Mouse (Mus musculus): ENCODE results near the gene Dnajc4. TPM values are rescaled to one million over a fixed set of nuclear protein-coding genes. Genes with fewer than 3 reads are reported as not detected.

The Dnajc4 gene
- total RNA-seq, 2 experiments from 2014 or later: 14.0 to 17.7 TPM

DNA sequence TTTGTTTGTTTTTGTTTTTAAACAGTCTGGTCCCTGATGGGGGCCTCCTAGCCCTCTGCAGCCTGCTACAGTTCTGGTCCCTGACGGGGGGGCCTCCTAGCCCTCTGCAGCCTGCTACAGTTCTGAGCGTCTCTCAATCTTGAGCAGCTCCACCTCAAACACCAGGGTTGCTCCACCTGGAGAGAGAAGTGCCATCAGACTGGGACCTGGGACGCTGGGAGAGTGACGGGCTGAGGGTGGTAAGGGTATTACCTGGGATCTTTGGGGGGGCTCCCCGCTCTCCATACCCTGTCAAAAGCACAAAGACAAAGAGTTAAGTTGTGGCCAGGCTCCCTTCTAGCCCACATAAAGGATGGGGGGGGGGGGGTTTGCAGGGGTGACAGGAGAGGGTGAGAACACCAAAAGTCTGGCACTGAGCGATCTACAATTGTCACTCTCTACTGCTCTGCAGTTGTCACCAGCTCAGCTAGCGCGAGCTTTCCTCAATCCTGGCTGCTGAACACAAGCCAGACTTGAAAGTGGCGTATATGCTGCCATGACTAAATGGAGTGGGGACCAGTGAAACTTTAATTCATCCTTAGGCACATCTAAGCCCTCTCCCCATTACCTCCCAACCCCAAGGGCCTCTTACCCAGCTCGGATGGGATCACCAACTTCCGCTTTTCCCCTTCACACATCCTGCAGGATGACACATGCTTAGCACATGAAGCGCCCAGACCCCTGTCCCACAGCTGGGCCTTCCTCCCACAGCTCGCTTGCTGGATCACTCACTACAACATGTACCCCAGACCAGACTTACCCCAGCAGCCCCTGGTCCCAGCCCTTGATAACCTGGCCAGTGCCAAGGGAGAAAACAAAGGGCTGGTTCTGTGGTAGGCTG lies 14.4 kb downstream of the Dnajc4 start:
- intact Hi-C loops (cut with DNase I): no loop called here
- DNase-seq: no peak

DNA sequence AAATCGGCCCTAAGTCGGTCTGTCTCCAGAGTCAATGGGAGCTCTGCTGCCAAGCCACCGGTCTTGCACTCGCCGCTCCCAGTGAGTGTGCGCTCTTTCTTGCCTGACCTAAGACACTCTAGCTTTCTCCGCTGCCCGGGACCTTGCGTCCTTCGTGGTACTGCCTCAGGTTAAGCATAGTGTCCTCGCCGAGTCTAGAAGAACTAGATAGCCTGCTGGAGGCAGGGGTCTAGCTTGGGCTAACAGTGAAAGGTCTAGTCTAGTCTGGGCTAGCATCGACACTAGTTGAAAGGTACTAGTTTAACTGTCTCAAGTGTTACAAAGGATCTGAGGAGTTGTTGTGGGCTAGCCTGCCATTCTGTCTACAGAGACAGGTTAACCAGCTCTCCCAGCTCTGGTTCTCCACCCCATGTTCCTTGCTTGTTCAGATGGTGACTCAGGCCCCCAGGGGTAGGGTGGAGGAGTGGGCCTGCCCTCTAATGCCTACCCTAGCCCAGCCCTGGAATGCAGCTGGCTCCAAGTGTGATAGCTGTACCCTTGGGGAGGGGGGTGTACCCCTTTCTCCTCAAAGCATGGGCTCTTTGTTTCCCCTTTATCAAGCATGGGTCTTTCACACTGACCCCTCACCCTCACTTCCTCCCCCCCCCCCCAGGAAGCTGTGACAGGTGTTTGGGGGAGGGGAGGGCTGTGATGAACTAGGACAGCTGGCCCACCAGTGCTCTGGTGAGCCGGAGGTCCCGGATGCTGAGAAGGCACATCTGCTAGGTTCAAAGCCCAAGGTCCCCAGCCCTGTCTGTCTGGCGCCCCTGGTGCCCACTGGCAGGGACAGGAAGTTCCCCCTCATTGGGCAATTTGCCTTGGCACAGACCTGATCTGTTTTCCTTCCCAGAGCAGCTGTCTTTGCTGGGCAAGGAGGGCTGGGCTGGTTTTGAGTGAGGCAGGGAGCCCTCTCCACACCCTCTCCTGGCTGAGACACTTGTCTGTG lies 16.5 kb downstream of the Dnajc4 start, which contains the start of gene Plcb3:
Gene Plcb3, minus strand, starts transcription at position 934 of the 985 bp plus-strand sequence.
- peak; percentile 95 for DNase-seq
- intact Hi-C loops (cut with DNase I): no loop called here

DNA sequence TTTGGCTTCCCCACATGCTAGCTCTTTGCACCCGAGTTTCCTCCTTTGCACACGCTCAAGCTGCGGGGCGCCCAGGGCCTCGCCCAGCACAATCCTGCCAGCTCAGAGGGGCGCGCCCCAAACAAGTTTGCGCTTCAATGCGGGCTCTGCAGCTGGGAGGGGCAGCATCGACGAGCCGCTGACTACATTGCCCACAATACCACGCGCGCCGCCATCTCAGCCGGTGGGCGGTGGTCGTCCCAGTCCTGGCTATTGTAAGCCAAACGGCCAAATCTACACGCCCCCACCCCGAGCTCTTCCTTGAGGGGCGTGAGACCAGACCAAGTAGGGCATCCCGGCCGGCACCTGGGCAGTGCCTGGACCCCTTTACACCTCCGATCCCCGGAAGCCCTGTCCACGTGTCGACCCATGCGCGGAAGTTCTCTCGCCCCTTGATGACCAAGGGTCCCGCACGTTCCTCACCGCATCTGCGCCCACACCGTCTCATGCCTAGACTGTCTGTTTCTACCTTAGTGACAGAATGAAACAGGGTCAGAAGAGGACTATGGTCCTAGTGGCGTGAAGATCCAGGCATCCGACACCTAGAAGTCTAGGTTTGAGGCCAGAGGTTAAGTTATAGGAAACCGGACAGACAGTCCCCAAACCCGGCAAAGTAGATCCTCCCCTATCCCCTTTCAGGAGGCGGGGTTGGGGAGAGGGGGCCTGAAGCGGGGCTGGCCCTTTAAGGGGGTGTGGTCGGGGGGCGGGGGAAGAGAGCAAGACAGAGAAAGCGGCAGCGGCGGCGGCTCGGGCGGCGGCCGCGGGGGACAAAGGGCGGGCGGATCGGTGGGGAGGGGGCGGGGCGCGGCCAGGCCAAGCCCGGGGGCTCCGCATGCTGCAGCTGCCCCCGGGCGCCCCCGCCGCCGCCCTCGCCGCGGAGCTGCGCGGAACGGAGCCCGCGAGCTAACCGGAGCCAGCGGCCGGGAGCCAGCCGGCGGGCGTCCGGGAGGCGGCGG lies 17.9 kb downstream of the Dnajc4 start, which contains the start of gene Ppp1r14b:
Gene Ppp1r14b, plus strand, starts transcription at position 758 of the 995 bp plus-strand sequence.
- DNase-seq: peak; percentile 94
- intact Hi-C loops (cut with DNase I): no loop called here

DNA sequence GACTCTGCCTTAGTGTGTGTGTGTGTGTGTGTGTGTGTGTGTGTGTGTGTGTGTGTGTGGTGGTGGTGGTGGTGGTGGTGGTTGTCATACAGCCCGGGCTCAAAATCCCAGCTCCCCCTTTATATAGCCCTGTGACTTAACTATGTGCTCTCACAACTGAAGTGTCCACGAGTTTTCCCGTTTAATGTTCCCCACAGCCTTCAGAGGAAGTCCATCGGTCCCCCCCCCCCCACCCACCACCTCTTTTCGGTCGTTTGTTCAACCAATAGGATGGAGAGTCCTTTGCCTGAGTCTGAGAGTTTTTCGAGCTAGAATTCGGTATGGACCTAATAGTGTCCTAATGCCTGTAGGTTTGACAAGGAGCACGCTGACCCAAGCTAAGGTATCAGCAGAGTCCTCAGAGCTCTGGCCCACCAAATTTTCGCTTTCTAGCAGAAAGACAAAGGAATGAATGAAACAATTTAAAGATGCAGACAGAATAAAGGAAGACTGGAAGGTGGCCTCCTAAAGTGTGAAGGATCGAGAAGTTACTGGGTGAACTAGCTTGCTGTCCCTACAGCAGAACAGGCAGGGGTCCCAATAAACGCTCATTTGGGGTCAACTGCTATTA lies 18.7 kb downstream of the Dnajc4 start:
- DNase-seq: no peak
- intact Hi-C loops (cut with DNase I): no loop called here

DNA sequence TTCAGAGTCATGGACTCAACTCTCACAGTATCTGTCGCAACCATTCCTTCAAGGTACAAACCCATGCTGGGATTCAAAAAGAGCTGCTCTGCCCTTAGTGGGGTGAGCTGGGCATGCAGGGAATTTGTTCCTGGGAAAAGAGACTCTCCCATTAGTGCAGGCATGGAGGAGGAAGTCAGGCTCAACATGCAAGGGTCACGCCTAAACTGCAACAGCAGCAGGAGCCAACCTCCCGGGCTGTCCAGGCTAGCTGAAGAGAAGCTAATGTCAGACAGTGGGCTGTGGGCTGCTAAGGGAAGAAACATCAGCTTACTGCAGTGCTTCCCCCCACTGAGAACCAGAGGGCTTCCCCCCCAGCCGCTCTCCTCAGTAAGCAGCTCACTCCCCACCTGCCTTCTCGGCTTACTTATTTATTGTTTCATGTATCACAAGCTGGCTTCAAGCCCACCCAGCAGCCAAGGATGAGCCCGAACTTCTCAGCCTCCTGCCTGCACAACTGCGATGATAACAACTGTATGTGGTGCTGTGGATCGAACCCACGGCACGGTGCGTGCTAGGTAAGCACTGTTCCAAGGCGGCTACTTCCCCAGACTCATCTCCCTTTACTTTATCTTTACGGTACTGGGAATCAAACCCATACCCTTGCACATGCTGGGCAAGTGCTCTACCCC lies 20.0 kb downstream of the Dnajc4 start:
- intact Hi-C loops (cut with DNase I): no loop called here

DNA sequence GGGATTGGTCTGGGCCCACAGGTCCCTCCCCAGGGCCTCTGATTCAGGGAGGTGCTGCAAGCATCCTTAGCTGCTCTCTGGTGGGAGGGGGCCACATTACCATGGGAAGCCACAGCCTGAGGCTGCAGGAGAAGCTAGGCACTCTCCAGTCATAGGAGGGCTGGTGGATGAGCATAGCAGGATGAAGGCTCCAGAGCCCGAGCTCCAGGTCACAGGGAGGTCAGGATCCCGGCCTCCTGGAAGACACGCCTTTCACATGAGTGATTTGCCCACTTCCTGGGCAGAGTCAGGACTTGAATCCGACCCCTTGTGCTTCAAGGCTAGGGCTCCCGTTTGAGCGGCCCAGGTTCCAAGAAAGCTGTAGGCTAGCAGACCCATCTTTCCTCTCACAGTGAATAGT lies 20.7 kb downstream of the Dnajc4 start:
- DNase-seq: no peak
- intact Hi-C loops (cut with DNase I): no loop called here

More for the DNA sequence above, 20.0 kb downstream of the Dnajc4 start:
- DNase-seq: no peak

DNA sequence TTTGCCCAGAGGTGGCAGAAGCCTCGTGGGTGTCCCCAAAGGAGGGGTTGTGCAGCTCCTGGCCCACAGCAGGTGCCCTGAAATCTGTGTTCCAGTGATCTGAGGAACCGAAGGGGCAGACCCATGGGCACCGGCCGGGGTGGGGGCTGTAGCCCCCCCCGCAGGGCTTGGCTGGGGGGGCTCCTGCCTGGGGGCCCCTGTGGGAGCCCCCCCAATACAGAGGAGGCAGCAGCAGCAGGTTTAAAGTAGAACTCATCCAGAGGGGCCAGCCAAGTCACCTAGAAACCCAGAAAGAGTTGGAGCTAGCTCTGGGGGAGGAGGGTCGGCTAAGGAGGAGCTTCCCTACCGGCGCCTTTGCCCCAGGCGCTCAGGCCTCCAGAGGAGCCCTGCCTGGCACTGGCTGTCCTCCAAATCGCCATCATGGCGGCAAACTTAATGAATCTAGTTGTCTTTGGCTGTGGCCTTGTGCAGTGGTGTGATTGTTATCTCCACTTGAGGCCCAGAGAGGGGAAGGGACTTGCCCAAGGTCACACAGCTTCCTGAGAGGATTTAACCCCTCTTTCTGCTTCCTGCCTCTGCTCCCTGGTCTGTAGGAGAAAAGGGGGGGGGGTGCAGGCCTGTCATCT lies 21.8 kb downstream of the Dnajc4 start:
- no peak for DNase-seq
- intact Hi-C loops (cut with DNase I): no loop called here

DNA sequence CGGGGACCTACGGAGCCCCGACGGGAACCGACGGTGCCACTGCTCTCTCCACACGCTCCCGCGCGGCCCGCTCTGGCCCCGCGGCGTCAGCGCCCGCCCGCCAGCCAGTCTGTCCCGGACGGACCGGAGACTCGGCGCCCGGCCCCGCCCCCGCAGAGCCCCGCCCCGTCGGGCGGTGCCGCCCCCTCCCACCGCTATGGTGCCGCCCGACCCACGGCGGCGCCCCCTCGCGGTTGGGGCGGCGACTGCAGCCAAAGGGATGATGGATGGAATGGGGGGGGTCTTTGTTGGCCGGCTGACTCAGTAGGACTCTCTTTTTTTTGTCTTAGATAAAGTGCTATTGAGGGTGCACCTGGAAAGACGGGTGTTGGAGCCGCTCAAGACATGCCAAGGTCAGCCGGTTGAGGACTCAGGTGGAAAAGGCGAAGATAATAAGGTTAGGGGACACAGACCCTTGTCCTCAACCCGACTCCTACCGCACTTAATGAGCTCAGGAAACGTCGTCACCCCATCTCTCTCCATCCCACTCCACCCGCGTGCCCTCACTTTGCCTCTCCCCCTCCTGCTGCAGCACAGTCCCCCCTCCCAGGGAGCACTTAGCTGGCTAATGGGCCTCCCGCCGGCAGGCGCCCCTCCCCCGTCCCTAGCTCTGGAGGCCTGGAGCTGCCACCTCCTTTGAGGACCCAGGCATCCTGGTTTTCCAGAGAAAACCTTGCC lies 22.5 kb downstream of the Dnajc4 start:
- intact Hi-C loops (cut with DNase I): no loop called here
- peak; percentile 64 for DNase-seq

DNA sequence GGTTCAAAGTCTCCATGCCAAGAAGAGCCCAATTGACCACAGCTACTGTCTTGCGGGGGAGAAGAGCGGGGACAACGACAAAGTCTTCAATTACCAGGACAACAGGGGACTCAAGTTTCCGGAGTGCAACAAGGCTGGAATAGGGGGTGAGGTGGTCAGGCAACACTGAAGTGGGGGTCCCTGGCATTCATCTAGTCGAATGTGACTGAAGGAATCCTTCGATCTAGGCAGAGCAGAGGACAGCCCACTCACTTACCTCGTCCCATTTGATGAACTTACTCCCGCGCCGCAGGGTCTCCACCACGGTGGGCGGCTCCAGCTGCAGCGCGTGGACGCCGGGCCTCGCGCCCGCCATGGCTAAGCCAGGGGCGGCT lies 23.1 kb downstream of the Dnajc4 start:
- intact Hi-C loops (cut with DNase I): no loop called here
- no peak for DNase-seq

DNA sequence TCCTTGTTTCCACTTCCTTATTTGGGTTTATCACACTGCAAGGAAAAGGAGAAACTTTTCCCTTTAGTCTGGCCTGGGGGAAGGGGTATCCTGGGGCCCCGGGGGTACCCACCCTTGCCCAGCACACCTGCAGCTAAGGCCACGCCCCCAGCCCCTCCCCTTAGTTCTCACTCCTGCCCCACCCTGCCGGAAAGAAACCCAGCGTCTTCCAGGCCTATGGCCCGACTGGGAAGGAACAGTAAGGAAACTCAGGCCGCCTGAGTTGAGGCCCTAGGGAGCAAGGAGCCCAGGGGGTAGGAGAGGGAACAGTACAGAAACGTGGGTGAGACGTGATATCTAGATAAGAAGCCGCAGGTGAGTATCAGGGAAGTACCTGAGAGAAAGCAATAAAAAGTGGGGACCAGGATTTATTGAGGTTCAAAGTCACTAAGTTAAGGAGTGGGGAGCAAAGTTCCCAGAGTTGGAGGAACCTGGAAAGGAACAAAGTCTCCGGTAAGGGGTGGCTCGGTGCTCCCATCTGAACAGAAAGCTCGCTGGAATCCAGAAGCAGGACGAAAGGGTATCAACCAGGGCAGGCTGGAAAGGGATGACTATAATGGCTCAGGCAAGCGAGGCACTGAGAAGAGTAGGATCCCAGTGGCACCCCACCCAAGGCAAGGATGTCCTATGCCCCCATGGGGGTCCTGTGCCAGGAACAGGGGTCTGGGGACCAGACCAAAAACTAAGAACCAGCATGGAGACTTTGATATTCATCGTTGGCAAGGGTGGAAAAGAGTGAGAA lies 23.7 kb downstream of the Dnajc4 start:
- intact Hi-C loops (cut with DNase I): no loop called here
- DNase-seq: no peak

DNA sequence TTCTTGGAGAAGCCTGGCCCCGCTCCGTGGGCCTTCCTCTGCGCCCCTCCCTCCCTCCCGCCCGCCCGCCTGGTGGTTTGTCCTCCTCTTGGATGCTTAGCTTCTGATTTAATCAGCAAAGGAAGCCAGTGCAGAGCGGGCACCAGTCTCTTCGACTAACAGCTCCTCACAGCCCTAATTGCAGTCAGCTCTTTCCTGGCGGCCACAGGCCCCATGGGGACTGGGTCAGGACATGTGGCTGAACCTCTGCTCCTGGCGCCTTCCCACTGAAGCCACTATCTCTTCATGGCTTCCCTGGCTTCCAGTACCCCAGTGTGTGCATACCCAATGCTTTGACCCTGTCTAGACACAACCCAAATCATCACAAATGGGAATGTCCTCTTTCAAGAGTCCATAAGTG lies 35.9 kb downstream of the Dnajc4 start:
- intact Hi-C loops (cut with DNase I): no loop called here
- DNase-seq: no peak

DNA sequence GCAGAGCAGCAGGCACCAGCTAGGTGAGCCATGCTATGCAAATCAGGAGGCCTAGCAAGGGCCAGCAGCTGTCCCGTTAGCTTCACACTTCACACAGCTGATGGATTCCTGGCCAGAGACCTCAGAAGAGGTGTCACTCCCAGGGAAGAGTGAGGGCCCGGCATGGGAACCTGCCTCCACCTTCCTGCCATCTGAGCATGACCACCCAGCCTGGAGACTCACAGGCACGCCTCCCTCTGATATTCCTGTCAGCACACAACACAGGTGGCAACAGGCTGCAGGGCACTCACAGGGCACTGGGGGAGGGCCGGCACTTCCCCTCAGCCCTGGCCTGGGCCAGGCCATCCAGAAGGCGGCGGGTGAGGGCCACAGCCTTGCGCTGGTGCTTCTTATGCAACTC lies 36.9 kb downstream of the Dnajc4 start:
- intact Hi-C loops (cut with DNase I): no loop called here
- DNase-seq: no peak

DNA sequence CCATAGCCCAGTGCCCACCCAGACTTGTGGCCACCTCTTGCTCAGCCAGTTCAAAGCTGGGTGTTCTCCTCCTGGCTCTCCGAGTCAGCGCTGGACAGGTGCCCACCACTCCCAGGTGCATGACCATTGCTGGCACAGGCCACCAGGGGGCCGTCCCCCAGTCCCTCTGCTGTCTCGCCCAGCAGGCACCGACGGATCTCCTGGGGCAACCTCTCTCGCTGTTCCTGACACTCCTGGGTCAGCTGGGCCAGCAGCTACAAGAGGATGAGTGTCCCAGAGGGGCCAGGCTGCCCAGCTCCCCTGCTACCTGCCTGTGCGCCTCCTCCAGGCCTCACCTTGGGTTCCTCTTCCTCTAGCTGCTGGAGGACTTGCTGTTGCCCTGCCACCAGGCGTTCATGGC lies 38.3 kb downstream of the Dnajc4 start:
- intact Hi-C loops (cut with DNase I): no loop called here

DNA sequence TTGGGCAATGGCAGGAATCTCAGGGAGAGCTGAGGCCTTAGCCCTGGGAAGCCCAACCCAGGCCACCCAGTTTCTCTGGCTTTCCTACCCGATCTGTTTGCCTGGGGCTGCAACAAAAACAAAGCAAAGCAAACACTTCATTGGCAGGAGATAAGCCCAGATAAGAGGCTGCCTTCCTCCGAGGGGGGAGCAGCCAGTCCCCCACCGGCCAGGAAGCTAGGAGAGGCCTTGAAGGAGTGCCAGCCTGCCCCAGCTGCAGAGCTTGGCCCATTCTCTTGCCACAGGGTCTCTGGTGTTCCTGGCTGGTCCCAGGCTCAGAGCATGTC lies 39.7 kb downstream of the Dnajc4 start:
- no peak for DNase-seq
- intact Hi-C loops (cut with DNase I): no loop called here

More for the DNA sequence above, 38.3 kb downstream of the Dnajc4 start:
- DNase-seq: no peak

DNA sequence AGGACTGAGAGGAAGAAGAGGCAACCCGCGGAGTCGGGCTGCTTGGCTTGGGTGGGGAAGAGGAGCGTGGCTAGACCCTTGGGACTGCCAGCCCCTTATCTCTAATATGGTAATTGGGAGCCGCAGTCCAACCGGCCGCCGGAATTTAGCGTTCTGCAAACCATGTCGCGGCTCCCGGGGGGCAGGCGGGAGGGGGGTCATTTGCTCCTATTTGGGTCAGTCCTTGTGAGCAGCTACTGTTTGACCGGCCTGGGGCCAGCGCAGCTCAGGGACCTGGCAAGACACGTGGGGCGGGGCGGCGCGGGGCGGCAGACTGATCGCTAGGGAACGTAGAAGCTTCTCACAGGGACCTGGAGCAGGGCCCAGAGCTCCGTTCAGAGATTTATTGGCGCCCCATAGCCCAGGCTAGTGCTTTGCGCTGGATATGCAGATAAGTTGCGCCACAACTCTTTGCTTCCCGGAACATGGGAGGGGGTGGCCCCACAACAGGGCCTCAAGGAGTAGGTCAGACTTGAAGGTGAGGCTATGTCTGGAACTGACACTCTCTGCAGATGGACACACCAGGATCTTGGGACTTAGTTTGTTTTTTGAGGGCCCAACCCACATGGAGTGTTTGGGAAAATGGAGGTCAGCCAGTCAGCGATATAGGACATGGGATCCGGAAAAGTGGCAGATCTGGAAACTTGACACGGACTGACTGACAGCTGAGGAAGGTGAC lies 40.2 kb downstream of the Dnajc4 start:
- DNase-seq: peak; percentile 75
- intact Hi-C loops (cut with DNase I): no loop called here

DNA sequence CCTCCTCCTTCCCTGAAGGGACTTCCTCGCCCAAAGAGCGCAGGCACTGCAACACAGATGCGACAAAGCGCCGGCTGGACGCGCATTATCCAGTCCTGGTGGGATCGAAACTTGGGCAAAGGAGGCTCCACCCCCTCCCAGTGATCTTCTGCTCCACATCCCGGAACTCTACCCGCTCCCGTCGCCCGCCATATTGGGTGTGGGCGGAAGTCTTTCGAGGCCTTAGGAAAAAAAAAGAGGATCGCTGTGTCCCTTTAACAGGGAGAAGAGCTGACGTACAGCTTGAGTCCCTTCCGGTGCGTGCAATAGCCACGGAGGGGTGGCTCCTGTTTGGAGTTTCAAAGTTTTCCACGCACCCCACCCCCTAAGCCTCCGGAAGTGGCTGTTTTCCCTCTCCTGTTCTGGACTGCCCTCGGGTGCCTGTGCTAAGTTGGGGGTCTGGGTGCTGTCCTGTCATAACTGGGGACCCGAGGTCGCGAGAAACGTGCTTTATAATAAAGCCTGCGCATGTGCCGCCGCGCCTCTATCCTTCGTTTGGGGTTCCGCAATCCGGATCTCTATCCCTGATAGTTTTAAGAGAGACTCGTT lies 40.9 kb downstream of the Dnajc4 start:
- intact Hi-C loops (cut with DNase I): no loop called here

More for the DNA sequence above, 40.9 kb downstream of the Dnajc4 start:
- DNase-seq: peak; percentile 93

All from left cerebral cortex, postnatal 4 days (tissue).